Mouse (Mus musculus) liver, postnatal 0 days (tissue): Measurements from ENCODE around the gene Qtrt2. TPM values are rescaled to one million over a fixed set of nuclear protein-coding genes. Genes with fewer than 3 reads are reported as not detected.

ENCODE experiments used
- ATAC-seq: fragments of 200-750 bp; cut with Nextera tagmentation; 2 replicates; pipeline ENCODE4 v1.8.0; 2017; ENCODE audit warnings: mild to moderate bottlenecking, moderate library complexity
- DNase-seq: peaks from one replicate; pipeline ENCODE4 v3.0.0-alpha.2; 2016
- H3K27ac ChIP-seq: fragments of 300-500 bp; sonication (generic); 2 replicates; pipeline ENCODE4 v1.5.1; 2014; ENCODE audit warnings: antibody characterized with exemption, moderate library complexity, mild to moderate bottlenecking, low read depth
- H3K27me3 ChIP-seq: fragments of 300-500 bp; sonication (generic); 2 replicates; pipeline ENCODE4 v1.6.1; 2014; ENCODE audit warnings: low read length, control low read depth, mixed read lengths; ENCODE audit not compliant: insufficient read depth
- H3K36me3 ChIP-seq: fragments of 300-500 bp; sonication (generic); replicated peaks from 2 replicates; pipeline ENCODE4 v1.6.1; 2014; ENCODE audit warnings: mild to moderate bottlenecking, control low read depth, low read length, moderate library complexity, mixed read lengths; ENCODE audit not compliant: insufficient read depth
- H3K4me1 ChIP-seq: fragments of 300-500 bp; sonication (generic); 2 replicates; pipeline ENCODE4 v1.6.1; 2014; ENCODE audit warnings: antibody characterized with exemption, mild to moderate bottlenecking, control low read depth; ENCODE audit not compliant: insufficient read depth
- H3K4me2 ChIP-seq: fragments of 300-500 bp; sonication (generic); 2 replicates; pipeline ENCODE4 v1.6.1; 2014; ENCODE audit warnings: low read depth, mild to moderate bottlenecking, low read length, moderate library complexity, mixed read lengths
- H3K4me3 ChIP-seq: fragments of 300-500 bp; sonication (generic); 2 replicates; pipeline ENCODE4 v1.5.1; 2014; ENCODE audit warnings: low read depth, low read length
- H3K9ac ChIP-seq: fragments of 300-500 bp; sonication (generic); replicated peaks from 2 replicates; pipeline ENCODE4 v1.6.1; 2014; ENCODE audit warnings: mild to moderate bottlenecking, moderate library complexity
- H3K9me3 ChIP-seq: fragments of 300-500 bp; sonication (generic); 2 replicates; pipeline ENCODE4 v1.6.1; 2016; ENCODE audit warnings: mild to moderate bottlenecking, control low read depth, low read length, mixed read lengths
- CTCF ChIP-seq: sonication (generic); IDR thresholded peaks from 2 replicates; pipeline ENCODE4 v1.5.1; 2016; ENCODE audit warnings: antibody characterized with exemption, low read depth
- EP300 ChIP-seq: IDR thresholded peaks from 2 replicates; pipeline ENCODE4 v1.6.1; 2016; ENCODE audit warnings: antibody characterized with exemption, low read depth, mild to moderate bottlenecking
- WGBS: fragments of 180-500 bp; shearing (Covaris S2); extraction: QIAGEN DNeasy Blood & Tissue Kit; methylation state at CpG from one replicate; pipeline ENCODE4 v1.1.7; 2014; ENCODE audit not compliant: insufficient replicate concordance; 5-methylcytosine and 5-hydroxymethylcytosine counted together
- polyA plus RNA-seq: library from polyadenylated mRNA; unstranded; fragments of >200 nt; fragmentation: Nextera tagmentation; extraction: Ambion mirVana; gene quantifications from 2 replicates; pipeline ENCODE4 v1.2.1, GENCODE M21; 2015

The Qtrt2 gene
- polyA plus RNA-seq, 1 experiment from 2014 or later = 4.7 TPM

- 66% methylated on average over 3 of the region's 3 CpGs for WGBS
- TF ChIP-seq CTCF = no peak
- TF ChIP-seq EP300 = no peak
- Histone ChIP-seq H3K27me3 (no peaks in the 10 kb centered on the region), H3K27ac (no peak overlapping the region), H3K4me3 (no peak overlapping the region), H3K36me3 (no peaks in the 10 kb centered on the region), H3K4me1 (no peaks in the 10 kb centered on the region), H3K9ac (no peak overlapping the region), H3K9me3 (no peaks in the 10 kb centered on the region), H3K4me2 (no peak overlapping the region)
- DNase-seq = no peak
- ATAC-seq = no peak
Measured at GRCm38 (mm10) chr16:43945869-43946268, 19.3 kb upstream of the Qtrt2 start.

GRCm38 (mm10) chr16:43945351-43945750, 18.7 kb upstream of the Qtrt2 start:
- no peak overlapping the region for H3K9ac ChIP-seq
- ATAC-seq (no peak), DNase-seq (no peak)
- WGBS = 70% methylated on average over 3 of the region's 3 CpGs
- TF ChIP-seq CTCF = no peak
- TF ChIP-seq EP300 = no peak
- no peaks in the 10 kb centered on the region for H3K27me3 ChIP-seq
- H3K9me3 ChIP-seq = no peaks in the 10 kb centered on the region
- H3K4me2 ChIP-seq = no peak overlapping the region
- no peak overlapping the region for H3K4me3 ChIP-seq
- no peaks in the 10 kb centered on the region for H3K4me1 ChIP-seq
- H3K27ac ChIP-seq = no peak overlapping the region
- no peaks in the 10 kb centered on the region for H3K36me3 ChIP-seq

GRCm38 (mm10) chr16:43940846-43941245, 14.2 kb upstream of the Qtrt2 start:
- Histone ChIP-seq H3K36me3 (peaks cover 2% of the 10 kb centered on the region; the same call in 1 of the 2 replicates), H3K27ac (no peak overlapping the region), H3K27me3 (no peaks in the 10 kb centered on the region), H3K4me2 (no peak overlapping the region), H3K9me3 (no peaks in the 10 kb centered on the region), H3K9ac (no peak overlapping the region), H3K4me1 (no peaks in the 10 kb centered on the region), H3K4me3 (no peak overlapping the region)
- ATAC-seq = no peak
- 89% methylated on average over 4 of the region's 4 CpGs for WGBS
- no peak for TF ChIP-seq CTCF
- no peak for TF ChIP-seq EP300
- DNase-seq = no peak

GRCm38 (mm10) chr16:43935892-43936291, 9.3 kb upstream of the Qtrt2 start:
- TF ChIP-seq EP300 = no peak
- no peak for TF ChIP-seq CTCF
- Histone ChIP-seq H3K4me3 (no peak overlapping the region), H3K27ac (no peak overlapping the region), H3K4me2 (no peak overlapping the region), H3K27me3 (no peaks in the 10 kb centered on the region), H3K9me3 (no peaks in the 10 kb centered on the region), H3K9ac (no peak overlapping the region), H3K36me3 (peaks cover 2% of the 10 kb centered on the region; the same call in 1 of the 2 replicates), H3K4me1 (no peaks in the 10 kb centered on the region)
- ATAC-seq (no peak), DNase-seq (no peak)
- 79% methylated on average over 3 of the region's 3 CpGs for WGBS

GRCm38 (mm10) chr16:43935367-43935766, 8.8 kb upstream of the Qtrt2 start:
- DNase-seq (no peak), ATAC-seq (no peak)
- WGBS = 75% methylated on average over 3 of the region's 3 CpGs
- H3K4me1 ChIP-seq = no peaks in the 10 kb centered on the region
- peaks cover 2% of the 10 kb centered on the region; the same call in 1 of the 2 replicates for H3K36me3 ChIP-seq
- no peak overlapping the region for H3K4me3 ChIP-seq
- H3K9ac ChIP-seq = no peak overlapping the region
- TF ChIP-seq EP300 (no peak), CTCF (no peak)
- H3K4me2 ChIP-seq = no peak overlapping the region
- H3K9me3 ChIP-seq = no peaks in the 10 kb centered on the region
- H3K27me3 ChIP-seq = no peaks in the 10 kb centered on the region
- H3K27ac ChIP-seq = no peak overlapping the region

- DNase-seq = no peak
- Histone ChIP-seq H3K27ac (no peak overlapping the region), H3K9me3 (no peaks in the 10 kb centered on the region), H3K27me3 (no peaks in the 10 kb centered on the region), H3K4me1 (no peaks in the 10 kb centered on the region), H3K9ac (no peak overlapping the region), H3K4me2 (no peak overlapping the region), H3K4me3 (no peak overlapping the region), H3K36me3 (peaks cover 2% of the 10 kb centered on the region; the same call in 1 of the 2 replicates)
- TF ChIP-seq EP300 = no peak
- WGBS = 86% methylated on average over 8 of the region's 8 CpGs
- no peak for ATAC-seq
Measured at GRCm38 (mm10) chr16:43934856-43935255, 8.2 kb upstream of the Qtrt2 start.

- no peak overlapping the region for H3K4me2 ChIP-seq
Measured at GRCm38 (mm10) chr16:43933041-43933440, 6.4 kb upstream of the Qtrt2 start.

More at GRCm38 (mm10) chr16:43933041-43933440, 6.4 kb upstream of the Qtrt2 start:
- no peak overlapping the region for H3K4me3 ChIP-seq
- 89% methylated on average over 6 of the region's 6 CpGs for WGBS
- no peak overlapping the region for H3K27ac ChIP-seq
- no peaks in the 10 kb centered on the region for H3K27me3 ChIP-seq
- no peak for DNase-seq
- H3K9me3 ChIP-seq = no peaks in the 10 kb centered on the region
- H3K9ac ChIP-seq = no peak overlapping the region
- no peaks in the 10 kb centered on the region for H3K36me3 ChIP-seq
- 0 out of 2 replicates have a peak, but pooled peaks cover 3% of the 10 kb centered on the region for H3K4me1 ChIP-seq
- ATAC-seq = no peak
- no peak for TF ChIP-seq CTCF
- TF ChIP-seq EP300 = no peak
